Mouse (Mus musculus) megakaryocyte-erythroid progenitor cell, adult 5-6 weeks (primary cell): ENCODE results near the gene Ints13. TPM values are rescaled to one million over a fixed set of nuclear protein-coding genes. Genes with fewer than 3 reads are reported as not detected.
A peak's percentile ranks its signal among the peaks of the same experiment; 100 is the strongest.

ENCODE experiments used
- ATAC-seq: replicated peaks from 2 replicates; pipeline ENCODE4 v1.8.0; 2016; ENCODE audit warnings: mild to moderate bottlenecking, inconsistent platforms; ENCODE audit not compliant: severe bottlenecking, poor library complexity, low FRiP score, low TSS enrichment
- total RNA-seq, 2 experiments: library from RNA; stranded (forward) in 1 of 2; stranded (reverse) in 1 of 2; fragments of 200-1000, 215-1000 nt in 1 of 2; fragments of >200 nt in 1 of 2; fragmentation: Nextera tagmentation in 1 of 2; gene quantifications; 2 replicates each; pipeline ENCODE4 v1.2.3; 2014 to 2017

Ints13 gene
- total RNA-seq, 2 experiments from 2014 or later: 119 to 221 TPM

- ATAC-seq: no peak
Observed at GRCm38 (mm10) chr6:146502856-146503255, 74.8 kb downstream of the Ints13 start.

GRCm38 (mm10) chr6:146501866-146502804, 75.5 kb downstream of the Ints13 start, which contains the start of gene Itpr2:
Itpr2 (minus strand) TSS chr6:146502223.
- peak; percentile 84 for ATAC-seq

- ATAC-seq: peak; percentile 53
Observed at GRCm38 (mm10) chr6:146501316-146501865, 76.2 kb downstream of the Ints13 start.

GRCm38 (mm10) chr6:146500771-146501170, 76.9 kb downstream of the Ints13 start:
- no peak for ATAC-seq

GRCm38 (mm10) chr6:146500206-146500605, 77.4 kb downstream of the Ints13 start:
- no peak for ATAC-seq

Other genes with a start within 250 kb of the Ints13 start
- 10.1 and 14.2 TPM in 2 replicates for gene Itpr2, start 75.6 kb downstream of the Ints13 start, total RNA-seq (2014; fragmentation: Nextera tagmentation)
- 8.6 and 9.3 TPM in 2 replicates for gene Itpr2, start 75.6 kb downstream of the Ints13 start, total RNA-seq (2017)
- gene Fgfr1op2, start 632 bp downstream of the Ints13 start, total RNA-seq (2014; fragmentation: Nextera tagmentation): 127 and 129 TPM in 2 replicates
- 205 and 208 TPM in 2 replicates for gene Fgfr1op2, start 632 bp downstream of the Ints13 start, total RNA-seq (2017)
- gene Med21, start 64.7 kb upstream of the Ints13 start, total RNA-seq (2014; fragmentation: Nextera tagmentation): 70.8 and 85.1 TPM in 2 replicates
- gene Med21, start 64.7 kb upstream of the Ints13 start, total RNA-seq (2017): 83.8 and 89.7 TPM in 2 replicates
- gene Tm7sf3, start 65.0 kb upstream of the Ints13 start, total RNA-seq (2014; fragmentation: Nextera tagmentation): 47.6 and 57.4 TPM in 2 replicates
- 60.9 and 68.3 TPM in 2 replicates for gene Tm7sf3, start 65.0 kb upstream of the Ints13 start, total RNA-seq (2017)
- 2.7 and 4.5 TPM in 2 replicates for gene Stk38l, start 147.2 kb upstream of the Ints13 start, total RNA-seq (2014; fragmentation: Nextera tagmentation)
- 3.4 and 6.6 TPM in 2 replicates for gene Stk38l, start 147.2 kb upstream of the Ints13 start, total RNA-seq (2017)
- gene Arntl2, start 218.2 kb upstream of the Ints13 start, total RNA-seq (2014; fragmentation: Nextera tagmentation): not detected in 2 replicates
- gene Arntl2, start 218.2 kb upstream of the Ints13 start, total RNA-seq (2017): not detected in 2 replicates